Mouse (Mus musculus): Measurements from ENCODE around the gene Stra6. TPM values are rescaled to one million over a fixed set of nuclear protein-coding genes. Genes with fewer than 3 reads are reported as not detected.

Stra6 gene
- total and polyA plus RNA-seq, 3 experiments, result 0.11 TPM; not detected in 2

DNA sequence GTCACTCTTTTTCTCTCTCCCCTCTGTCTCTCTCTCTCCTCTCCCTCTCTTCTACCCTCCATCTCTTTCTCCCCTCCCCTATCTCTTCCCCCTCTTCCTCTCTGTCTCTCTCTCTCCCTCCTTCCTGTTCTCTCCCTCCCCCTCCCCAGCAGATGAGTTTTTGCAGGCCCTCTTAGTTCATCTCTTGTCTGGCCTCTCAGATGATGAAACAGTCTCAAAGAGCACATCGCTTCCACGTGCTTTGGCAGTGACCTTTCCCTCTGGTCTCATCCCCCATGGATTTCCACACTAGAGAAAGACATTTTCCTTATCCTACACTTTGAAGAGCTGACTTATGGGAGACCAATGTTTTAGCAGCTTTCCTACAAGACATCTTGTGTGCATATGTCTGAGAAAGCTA lies 109.3 kb downstream of the Stra6 start:
- TF ChIP-seq GATA1 (IDR thresholded peaks at IDR 0.05; ENCODE audit: borderline replicate concordance, low read length) (no peak), TAL1 (conservative IDR thresholded peaks at IDR 0.05; ENCODE audit: low read depth, low read length) (no peak), POLR2AphosphoS5 (IDR thresholded peaks at IDR 0.05; ENCODE audit: insufficient replicate concordance, low read depth, low read length) (no peak), GATA2 (IDR thresholded peaks at IDR 0.05; ENCODE audit: borderline replicate concordance, low read depth, low read length) (no peak), CTCF (IDR thresholded peaks at IDR 0.05; ENCODE audit: low read depth, low read length) (no peak)
- Histone ChIP-seq H3K4me3 (ENCODE audit: low read depth, low read length) (no peak overlapping the region), H3K36me3 (replicated peaks) (no peaks in the 10 kb centered on the region), H3K9me3 (replicated peaks) (no peaks in the 10 kb centered on the region), H3K4me1 (ENCODE audit: insufficient read depth, low read depth, low read length) (no peaks in the 10 kb centered on the region), H3K27me3 (ENCODE audit: insufficient read depth, low read length) (peaks cover 7% of the 10 kb centered on the region)
- no peak for DNase-seq (ENCODE audit: low spot score)
- no peak for ATAC-seq (ENCODE audit: extremely low read depth, insufficient number of reproducible peaks, low FRiP score, poor library complexity, severe bottlenecking)

DNA sequence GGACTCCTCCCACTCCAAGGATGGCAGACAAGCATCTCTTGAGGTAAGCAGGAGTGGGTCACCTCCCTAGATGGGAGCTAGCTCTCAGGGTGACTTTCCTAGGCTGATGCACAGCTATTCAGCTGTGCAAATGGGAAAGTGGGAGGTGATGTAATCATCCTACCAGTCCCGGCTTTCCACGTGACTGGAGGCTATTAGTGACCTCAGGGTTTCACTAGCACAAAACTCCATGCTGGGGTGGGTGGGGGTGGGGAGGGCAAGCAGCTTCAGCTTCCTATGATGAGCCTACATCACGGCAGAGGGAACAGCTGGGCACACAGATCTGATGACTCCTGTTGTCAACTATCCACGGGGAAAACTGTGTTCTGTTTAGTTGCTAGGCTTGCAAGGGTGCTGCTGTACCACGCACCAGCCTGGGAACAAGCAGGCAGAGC lies 111.2 kb downstream of the Stra6 start:
- Histone ChIP-seq H3K27me3 (ENCODE audit: insufficient read depth, low read length) (peaks cover 11% of the 10 kb centered on the region), H3K4me1 (ENCODE audit: insufficient read depth, low read depth, low read length) (no peaks in the 10 kb centered on the region), H3K9me3 (replicated peaks) (no peaks in the 10 kb centered on the region), H3K36me3 (replicated peaks) (no peaks in the 10 kb centered on the region), H3K4me3 (ENCODE audit: low read depth, low read length) (no peak overlapping the region)
- TF ChIP-seq POLR2AphosphoS5 (IDR thresholded peaks at IDR 0.05; ENCODE audit: insufficient replicate concordance, low read depth, low read length) (no peak), GATA2 (IDR thresholded peaks at IDR 0.05; ENCODE audit: borderline replicate concordance, low read depth, low read length) (no peak), GATA1 (IDR thresholded peaks at IDR 0.05; ENCODE audit: borderline replicate concordance, low read length) (no peak), TAL1 (conservative IDR thresholded peaks at IDR 0.05; ENCODE audit: low read depth, low read length) (no peak), CTCF (IDR thresholded peaks at IDR 0.05; ENCODE audit: low read depth, low read length) (no peak)
- no peak for DNase-seq (ENCODE audit: low spot score)
- no peak for ATAC-seq (ENCODE audit: extremely low read depth, insufficient number of reproducible peaks, low FRiP score, poor library complexity, severe bottlenecking)

DNA sequence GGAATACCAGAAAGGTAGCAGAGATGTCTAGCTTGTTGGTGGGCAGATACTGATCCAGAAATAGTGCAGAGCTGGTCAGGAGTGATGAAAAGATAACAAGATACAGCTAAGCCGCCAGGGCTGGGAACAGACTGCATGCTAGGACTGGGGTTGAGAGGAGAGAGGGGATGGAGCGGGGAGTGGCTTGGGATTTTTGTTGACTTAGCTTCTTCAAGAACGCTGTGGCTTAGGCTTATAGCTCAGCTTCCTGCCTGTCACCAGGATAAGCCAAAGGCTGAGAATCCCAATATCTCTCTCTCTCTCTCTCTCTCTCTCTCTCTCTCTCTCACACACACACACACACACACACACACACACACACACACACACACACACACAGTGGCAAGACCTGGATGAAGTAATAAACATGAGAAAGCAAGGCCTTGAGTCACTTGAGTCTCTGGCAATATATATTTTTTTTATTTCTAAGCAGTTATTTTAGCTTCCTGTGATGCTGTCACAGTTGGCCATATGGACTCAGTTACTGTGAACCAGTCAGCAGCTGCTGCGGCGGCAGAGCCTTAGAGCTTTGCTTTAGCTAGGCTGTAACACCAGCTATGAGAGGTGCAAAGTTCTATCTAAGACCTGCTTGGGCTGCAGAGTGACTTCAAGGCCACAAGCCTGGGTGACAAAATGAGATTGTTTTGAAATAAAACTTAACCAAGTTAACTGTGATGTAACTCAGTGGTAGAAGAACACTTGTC lies 112.3 kb downstream of the Stra6 start:
- H3K4me1 ChIP-seq (ENCODE audit: insufficient read depth, low read depth, low read length), result no peaks in the 10 kb centered on the region
- no peaks in the 10 kb centered on the region for H3K36me3 ChIP-seq (replicated peaks)
- ATAC-seq (ENCODE audit: extremely low read depth, insufficient number of reproducible peaks, low FRiP score, poor library complexity, severe bottlenecking) (no peak), DNase-seq (ENCODE audit: low spot score) (no peak)
- H3K27me3 ChIP-seq (ENCODE audit: insufficient read depth, low read length), result peaks cover 14% of the 10 kb centered on the region
- H3K4me3 ChIP-seq (ENCODE audit: low read depth, low read length), result no peak overlapping the region
- H3K9me3 ChIP-seq (replicated peaks), result no peaks in the 10 kb centered on the region
- TF ChIP-seq POLR2AphosphoS5 (IDR thresholded peaks at IDR 0.05; ENCODE audit: insufficient replicate concordance, low read depth, low read length), result no peak

DNA sequence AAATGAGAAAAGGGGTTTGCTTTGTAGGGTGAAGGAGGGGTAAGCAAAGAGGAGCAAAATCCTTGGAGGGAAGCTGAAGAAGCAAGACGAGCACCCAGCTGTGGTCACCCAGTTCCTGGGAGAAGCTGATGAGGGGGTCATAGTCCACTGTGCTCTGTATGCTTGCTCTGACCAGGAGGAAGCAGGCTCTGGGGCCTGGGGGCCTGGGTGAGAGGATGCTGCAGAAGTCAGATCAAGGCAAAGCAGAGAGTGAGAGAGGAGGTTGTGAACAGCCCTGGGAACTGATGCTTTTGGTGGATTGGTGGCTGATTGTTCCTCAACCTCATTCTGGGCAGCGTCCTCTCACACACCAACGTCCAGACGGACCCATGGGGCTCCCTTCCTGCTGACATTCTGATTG lies 113.6 kb downstream of the Stra6 start:
- no peaks in the 10 kb centered on the region for H3K4me1 ChIP-seq (ENCODE audit: insufficient read depth, low read depth, low read length)
- peaks cover 14% of the 10 kb centered on the region for H3K27me3 ChIP-seq (ENCODE audit: insufficient read depth, low read length)
- H3K9me3 ChIP-seq (replicated peaks), result no peaks in the 10 kb centered on the region
- no peak for ATAC-seq (ENCODE audit: extremely low read depth, insufficient number of reproducible peaks, low FRiP score, poor library complexity, severe bottlenecking)
- H3K36me3 ChIP-seq (replicated peaks), result no peaks in the 10 kb centered on the region
- no peak for DNase-seq (ENCODE audit: low spot score)
- H3K4me3 ChIP-seq (ENCODE audit: low read depth, low read length), result no peak overlapping the region
- no peak for TF ChIP-seq POLR2AphosphoS5 (IDR thresholded peaks at IDR 0.05; ENCODE audit: insufficient replicate concordance, low read depth, low read length)
- no peak for TF ChIP-seq CTCF (IDR thresholded peaks at IDR 0.05; ENCODE audit: low read depth, low read length)

DNA sequence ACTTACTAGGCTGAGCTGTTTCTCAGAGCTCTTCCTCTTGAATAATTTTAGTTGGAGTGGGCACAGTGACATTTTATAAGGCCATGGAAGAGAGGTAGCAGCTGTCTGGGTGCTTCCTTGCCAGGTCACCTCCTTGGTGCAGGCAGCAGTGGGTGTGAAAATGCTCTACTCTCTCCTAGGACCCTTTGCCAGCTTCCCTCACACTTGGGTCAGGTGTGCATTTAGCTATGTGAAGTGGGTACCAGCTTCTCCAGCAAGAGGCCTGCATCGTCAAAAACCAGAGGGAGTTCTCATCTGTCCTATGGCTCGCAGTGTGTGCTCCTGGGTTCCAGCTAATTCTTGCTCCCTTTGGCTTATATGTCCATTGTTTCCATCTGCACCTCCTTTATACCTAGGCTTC lies 115.8 kb downstream of the Stra6 start:
- TF ChIP-seq GATA2 (IDR thresholded peaks at IDR 0.05; ENCODE audit: borderline replicate concordance, low read depth, low read length) (no peak), TAL1 (conservative IDR thresholded peaks at IDR 0.05; ENCODE audit: low read depth, low read length) (no peak), CTCF (IDR thresholded peaks at IDR 0.05; ENCODE audit: low read depth, low read length) (no peak), GATA1 (IDR thresholded peaks at IDR 0.05; ENCODE audit: borderline replicate concordance, low read length) (no peak), POLR2AphosphoS5 (IDR thresholded peaks at IDR 0.05; ENCODE audit: insufficient replicate concordance, low read depth, low read length) (no peak)
- Histone ChIP-seq H3K27me3 (ENCODE audit: insufficient read depth, low read length) (peaks cover 19% of the 10 kb centered on the region), H3K4me1 (ENCODE audit: insufficient read depth, low read depth, low read length) (no peaks in the 10 kb centered on the region), H3K4me3 (ENCODE audit: low read depth, low read length) (no peak overlapping the region), H3K36me3 (replicated peaks) (no peaks in the 10 kb centered on the region), H3K9me3 (replicated peaks) (no peaks in the 10 kb centered on the region)
- ATAC-seq (ENCODE audit: extremely low read depth, insufficient number of reproducible peaks, low FRiP score, poor library complexity, severe bottlenecking), result no peak
- no peak for DNase-seq (ENCODE audit: low spot score)

DNA sequence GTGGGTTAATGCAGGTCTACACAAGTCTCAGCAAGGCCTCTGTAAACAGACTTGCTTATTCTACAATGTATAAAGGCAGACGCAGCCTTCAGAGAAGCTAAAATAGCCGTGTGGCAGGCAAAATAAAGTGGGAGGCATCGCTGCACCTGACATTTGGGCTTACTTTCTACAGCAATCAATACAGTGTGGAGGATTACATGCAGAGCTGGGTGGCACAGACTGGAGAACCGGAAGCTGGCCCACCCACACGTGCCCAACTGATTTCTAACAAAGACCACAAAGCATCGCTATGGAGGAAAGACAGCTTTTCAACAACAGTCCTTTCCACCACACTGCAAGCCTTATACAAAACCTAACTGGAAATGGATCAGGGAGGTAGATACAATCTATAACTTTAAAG lies 120.9 kb downstream of the Stra6 start:
- ATAC-seq (ENCODE audit: extremely low read depth, insufficient number of reproducible peaks, low FRiP score, poor library complexity, severe bottlenecking), result no peak

More for the DNA sequence above, 120.9 kb downstream of the Stra6 start:
- Histone ChIP-seq H3K9me3 (replicated peaks) (no peaks in the 10 kb centered on the region), H3K36me3 (replicated peaks) (no peaks in the 10 kb centered on the region), H3K27me3 (ENCODE audit: insufficient read depth, low read length) (peaks cover 18% of the 10 kb centered on the region), H3K4me1 (ENCODE audit: insufficient read depth, low read depth, low read length) (no peaks in the 10 kb centered on the region), H3K4me3 (ENCODE audit: low read depth, low read length) (no peak overlapping the region)
- TF ChIP-seq CTCF (IDR thresholded peaks at IDR 0.05; ENCODE audit: low read depth, low read length) (no peak), GATA1 (IDR thresholded peaks at IDR 0.05; ENCODE audit: borderline replicate concordance, low read length) (no peak), POLR2AphosphoS5 (IDR thresholded peaks at IDR 0.05; ENCODE audit: insufficient replicate concordance, low read depth, low read length) (no peak), TAL1 (conservative IDR thresholded peaks at IDR 0.05; ENCODE audit: low read depth, low read length) (no peak), GATA2 (IDR thresholded peaks at IDR 0.05; ENCODE audit: borderline replicate concordance, low read depth, low read length) (no peak)
- DNase-seq (ENCODE audit: low spot score), result no peak

Data from G1E (cell line).